Mouse (Mus musculus) intestine, postnatal 0 days (tissue): Measurements from ENCODE around the gene Foxk1. TPM values are rescaled to one million over a fixed set of nuclear protein-coding genes. Genes with fewer than 3 reads are reported as not detected.

Experiments
- ATAC-seq: fragments of 200-750 bp; cut with Nextera tagmentation; 2 replicates; pipeline ENCODE4 v1.8.0; 2017; ENCODE audit warnings: mild to moderate bottlenecking, moderate TSS enrichment, moderate library complexity
- H3K27ac ChIP-seq: fragments of 300-500 bp; sonication (generic); 2 replicates; pipeline ENCODE4 v1.5.1; 2014; ENCODE audit warnings: mild to moderate bottlenecking, low read depth, low read length, moderate library complexity
- H3K27me3 ChIP-seq: fragments of 300-500 bp; sonication (generic); replicated peaks from 2 replicates; pipeline ENCODE4 v1.6.1; 2014; ENCODE audit warnings: low read length, mixed read lengths; ENCODE audit not compliant: control insufficient read depth, insufficient read depth
- H3K36me3 ChIP-seq: fragments of 300-500 bp; sonication (generic); 2 replicates; pipeline ENCODE4 v1.6.1; 2014; ENCODE audit warnings: mild to moderate bottlenecking, moderate library complexity; ENCODE audit not compliant: control insufficient read depth, insufficient read depth
- H3K4me1 ChIP-seq: fragments of 300-500 bp; sonication (generic); replicated peaks from 2 replicates; pipeline ENCODE4 v1.6.1; 2014; ENCODE audit warnings: antibody characterized with exemption, low read length, mixed read lengths; ENCODE audit not compliant: control insufficient read depth, insufficient read depth
- H3K4me2 ChIP-seq: fragments of 300-500 bp; sonication (generic); replicated peaks from 2 replicates; pipeline ENCODE4 v1.6.1; 2014; ENCODE audit warnings: low read depth, mild to moderate bottlenecking, moderate library complexity
- H3K4me3 ChIP-seq: fragments of 300-500 bp; sonication (generic); 2 replicates; pipeline ENCODE4 v1.5.1; 2014; ENCODE audit warnings: low read depth, low read length
- H3K9ac ChIP-seq: fragments of 300-500 bp; sonication (generic); 2 replicates; pipeline ENCODE4 v1.6.1; 2014; ENCODE audit warnings: mild to moderate bottlenecking, low read depth, low read length
- H3K9me3 ChIP-seq: fragments of 300-500 bp; sonication (generic); 2 replicates; pipeline ENCODE4 v1.6.1; 2016; ENCODE audit warnings: mixed run types; ENCODE audit not compliant: control insufficient read depth
- CTCF ChIP-seq: sonication (generic); IDR thresholded peaks from 2 replicates; pipeline ENCODE4 v1.5.1; 2016; ENCODE audit warnings: low read depth, mild to moderate bottlenecking, control low read depth, antibody characterized with exemption, moderate library complexity
- WGBS: fragments of 180-500 bp; shearing (Covaris S2); extraction: QIAGEN DNeasy Blood & Tissue Kit; methylation state at CpG from one replicate; pipeline ENCODE4 v1.1.7; 2014; 5-methylcytosine and 5-hydroxymethylcytosine counted together
- polyA plus RNA-seq: library from polyadenylated mRNA; unstranded; fragments of >200 nt; fragmentation: Nextera tagmentation; extraction: Ambion mirVana; gene quantifications from 2 replicates; pipeline ENCODE4 v1.2.1, GENCODE M21; 2015

Gene Foxk1
- polyA plus RNA-seq, 1 experiment from 2014 or later: 2.6 TPM

DNA sequence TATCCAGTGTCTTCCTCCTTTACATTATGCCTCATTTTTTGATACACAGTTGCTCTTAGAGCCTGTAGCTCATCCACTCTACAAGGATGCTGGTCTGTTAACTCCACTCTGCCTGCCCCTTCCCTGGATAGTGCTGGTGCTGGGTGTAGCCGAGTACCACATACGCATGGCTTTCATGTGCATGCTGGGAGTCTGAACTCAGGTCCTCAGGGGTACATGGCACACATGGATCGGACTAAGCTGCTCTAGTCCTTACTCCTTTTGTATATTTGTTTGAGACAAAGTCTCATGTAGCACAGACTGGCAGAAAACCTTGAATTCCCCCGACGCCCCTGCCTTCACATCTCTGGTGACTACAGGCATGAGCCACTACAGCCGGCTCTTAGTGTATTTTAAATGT lies 15.0 kb upstream of the Foxk1 start:
- no peak overlapping the region for H3K4me2 ChIP-seq
- no peak for ATAC-seq
- no peaks in the 10 kb centered on the region for H3K36me3 ChIP-seq
- H3K27ac ChIP-seq: no peak overlapping the region
- no peak overlapping the region for H3K4me3 ChIP-seq
- no peaks in the 10 kb centered on the region for H3K27me3 ChIP-seq
- no peak for TF ChIP-seq CTCF
- 72% methylated on average over 6 of the region's 6 CpGs for WGBS
- H3K9me3 ChIP-seq: no peaks in the 10 kb centered on the region
- H3K4me1 ChIP-seq: 0 out of 2 replicates have a peak, but pooled peaks cover 2% of the 10 kb centered on the region
- no peak overlapping the region for H3K9ac ChIP-seq

DNA sequence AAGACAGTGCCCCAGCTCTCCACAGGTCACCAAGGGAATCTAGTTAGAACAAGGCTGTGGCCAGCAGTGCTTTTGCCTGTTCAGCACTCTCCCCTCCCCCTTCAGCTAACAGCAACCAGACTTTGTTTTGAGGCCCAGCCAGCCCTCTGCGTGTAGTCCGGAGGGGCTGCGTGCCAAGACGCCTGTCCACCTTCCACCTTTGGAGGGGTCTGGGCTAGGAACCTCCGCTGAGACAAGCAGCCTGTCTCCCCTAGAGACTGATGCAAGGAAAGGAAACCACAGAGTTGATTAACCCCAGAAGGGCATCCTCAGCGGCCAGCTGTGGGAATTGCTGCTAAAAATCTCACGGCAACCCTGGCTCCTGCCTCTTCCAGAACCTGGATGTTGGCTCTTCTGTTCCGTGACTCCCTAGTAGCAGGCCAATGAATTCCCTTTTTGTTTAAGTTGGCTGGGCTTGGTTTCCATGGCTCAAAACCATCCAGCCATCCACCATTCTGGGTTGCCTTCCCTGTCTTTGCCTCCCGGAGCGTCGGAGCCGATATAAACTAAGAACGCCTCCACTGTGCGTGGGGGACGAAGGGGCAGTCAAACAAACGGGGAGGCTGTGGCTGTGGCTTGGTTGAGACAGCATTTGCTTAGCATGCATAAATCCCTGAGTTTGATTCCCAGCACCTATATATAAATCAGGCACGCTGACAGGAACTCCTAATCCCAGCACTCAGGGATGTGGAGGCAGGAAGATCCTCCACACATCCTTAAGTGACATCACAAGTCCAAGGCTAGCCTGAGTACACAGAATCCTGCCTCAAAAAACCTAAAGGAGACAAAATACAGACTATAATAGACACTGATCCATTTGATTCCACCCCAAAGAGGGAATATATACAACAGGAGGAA lies 14.3 kb upstream of the Foxk1 start:
- TF ChIP-seq CTCF: 0 out of 2 replicates have a peak, but pooled peaks have one; percentile 18
- no peak overlapping the region for H3K4me2 ChIP-seq
- H3K27me3 ChIP-seq: no peaks in the 10 kb centered on the region
- H3K4me3 ChIP-seq: no peak overlapping the region
- WGBS: 53% methylated on average over 17 of the region's 17 CpGs
- no peaks in the 10 kb centered on the region for H3K9me3 ChIP-seq
- no peak for ATAC-seq
- no peak overlapping the region for H3K27ac ChIP-seq
- no peaks in the 10 kb centered on the region for H3K36me3 ChIP-seq
- no peak overlapping the region for H3K9ac ChIP-seq
- 0 out of 2 replicates have a peak, but pooled peaks cover 2% of the 10 kb centered on the region for H3K4me1 ChIP-seq

- WGBS: 87% methylated on average over 4 of the region's 4 CpGs
- Histone ChIP-seq H3K9me3 (no peaks in the 10 kb centered on the region), H3K4me1 (0 out of 2 replicates have a peak, but pooled peaks cover 2% of the 10 kb centered on the region), H3K27ac (no peak overlapping the region), H3K27me3 (no peaks in the 10 kb centered on the region), H3K4me3 (no peak overlapping the region), H3K4me2 (no peak overlapping the region), H3K36me3 (no peaks in the 10 kb centered on the region), H3K9ac (no peak overlapping the region)
- TF ChIP-seq CTCF: peak; percentile 68
- ATAC-seq: no peak
Observed at GRCm38 (mm10) chr5:142387716-142388115, 13.6 kb upstream of the Foxk1 start.

DNA sequence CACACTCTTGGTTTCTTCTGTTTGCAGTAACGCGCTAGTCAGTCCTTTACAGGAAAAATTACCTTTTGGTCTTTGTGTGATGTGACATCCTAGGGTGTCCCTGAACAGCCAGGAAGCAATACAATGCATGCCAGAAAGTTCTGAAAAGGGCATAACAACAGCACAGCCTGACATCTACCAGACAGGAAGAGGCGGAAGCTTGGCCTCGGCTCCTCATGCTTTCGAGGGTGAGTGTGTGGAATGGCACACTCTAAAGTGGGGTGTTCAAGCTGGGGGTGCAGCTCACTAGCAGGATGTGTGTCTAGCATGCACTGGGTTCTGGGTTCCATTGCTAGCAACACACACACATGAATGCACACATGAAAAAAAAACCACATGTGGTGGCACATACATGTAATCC lies 9.6 kb upstream of the Foxk1 start:
- H3K36me3 ChIP-seq: no peaks in the 10 kb centered on the region
- no peak overlapping the region for H3K4me3 ChIP-seq
- no peak overlapping the region for H3K4me2 ChIP-seq
- H3K4me1 ChIP-seq: 0 out of 2 replicates have a peak, but pooled peaks cover under 1% of the 10 kb centered on the region
- H3K9ac ChIP-seq: no peak overlapping the region
- ATAC-seq: no peak
- no peak overlapping the region for H3K27ac ChIP-seq
- 79% methylated on average over 5 of the region's 5 CpGs for WGBS
- no peaks in the 10 kb centered on the region for H3K9me3 ChIP-seq
- H3K27me3 ChIP-seq: no peaks in the 10 kb centered on the region
- no peak for TF ChIP-seq CTCF

- Histone ChIP-seq H3K27me3 (no peaks in the 10 kb centered on the region), H3K9me3 (no peaks in the 10 kb centered on the region), H3K27ac (no peak overlapping the region), H3K9ac (no peak overlapping the region), H3K4me1 (no peaks in the 10 kb centered on the region), H3K36me3 (no peaks in the 10 kb centered on the region), H3K4me3 (no peak overlapping the region), H3K4me2 (no peak overlapping the region)
- ATAC-seq: no peak
- TF ChIP-seq CTCF: peak; percentile 57
- 90% methylated on average over 6 of the region's 6 CpGs for WGBS
Observed at GRCm38 (mm10) chr5:142394602-142395252, 6.6 kb upstream of the Foxk1 start.

GRCm38 (mm10) chr5:142395909-142396308 lies 5.4 kb upstream of the Foxk1 start:
- Histone ChIP-seq H3K9ac (no peak overlapping the region), H3K27ac (no peak overlapping the region), H3K27me3 (no peaks in the 10 kb centered on the region), H3K9me3 (no peaks in the 10 kb centered on the region), H3K4me3 (no peak overlapping the region), H3K4me2 (no peak overlapping the region), H3K36me3 (no peaks in the 10 kb centered on the region), H3K4me1 (no peaks in the 10 kb centered on the region; the same call in 1 of the 2 replicates)
- TF ChIP-seq CTCF: no peak
- 62% methylated on average over 5 of the region's 5 CpGs for WGBS
- no peak for ATAC-seq
